Mouse (Mus musculus): ENCODE measurements around the gene Cuta. TPM values are rescaled to one million over a fixed set of nuclear protein-coding genes. Genes with fewer than 3 reads are reported as not detected.
"Not testable (repeated sequence)": the region's sequence is repeated elsewhere in the genome, so short reads cannot be mapped to it uniquely, and the experiment has no call there.

Gene Cuta
- 100 to 1,000 TPM in 1 of 2 experiments, 10 to 100 TPM in 1; 97.2 to 106 TPM for total RNA-seq (2021)

DNA sequence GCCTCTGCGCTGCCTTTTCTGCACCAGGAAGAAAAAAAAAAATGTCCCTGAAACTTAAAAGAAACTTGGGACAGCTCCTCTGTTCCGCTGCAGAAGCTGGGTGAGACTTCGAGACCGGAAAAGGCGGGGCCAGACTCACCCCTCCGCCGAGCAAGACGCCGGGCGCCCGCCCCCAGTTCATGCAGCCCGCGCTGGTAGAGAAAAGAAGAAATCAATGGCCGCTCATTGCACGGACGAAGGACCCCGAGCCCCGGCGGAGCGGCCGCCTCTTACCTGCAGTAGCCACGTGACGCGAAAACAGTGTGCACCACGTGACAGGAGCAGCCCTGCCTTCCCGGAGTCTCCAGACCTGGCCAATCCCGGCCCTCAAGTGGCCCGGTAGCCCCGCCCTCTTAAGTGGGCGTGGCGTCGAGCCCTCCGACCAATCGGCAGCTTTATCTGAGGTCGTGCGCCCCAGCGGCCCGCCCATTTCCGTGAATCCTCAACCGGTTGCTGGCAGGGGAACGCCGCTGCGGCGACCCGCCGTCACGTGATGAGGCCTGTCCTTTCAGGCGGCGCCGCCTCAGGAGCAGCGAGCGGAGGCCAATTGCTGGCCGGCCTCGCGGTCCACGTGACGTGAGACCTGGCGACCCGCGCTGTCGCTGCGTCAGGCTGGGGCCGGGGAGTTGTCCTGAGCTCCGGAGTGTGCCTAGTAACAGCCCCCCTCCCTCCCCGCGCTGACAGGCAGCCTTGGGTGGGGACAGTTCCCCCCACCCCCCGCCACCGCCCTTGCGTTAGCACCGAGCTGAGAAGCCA lies at the start of gene Cuta:
Gene Cuta, minus strand, starts transcription at position 392 of the 795 bp plus-strand sequence.
- DNase-seq = peak; percentile 99

DNA sequence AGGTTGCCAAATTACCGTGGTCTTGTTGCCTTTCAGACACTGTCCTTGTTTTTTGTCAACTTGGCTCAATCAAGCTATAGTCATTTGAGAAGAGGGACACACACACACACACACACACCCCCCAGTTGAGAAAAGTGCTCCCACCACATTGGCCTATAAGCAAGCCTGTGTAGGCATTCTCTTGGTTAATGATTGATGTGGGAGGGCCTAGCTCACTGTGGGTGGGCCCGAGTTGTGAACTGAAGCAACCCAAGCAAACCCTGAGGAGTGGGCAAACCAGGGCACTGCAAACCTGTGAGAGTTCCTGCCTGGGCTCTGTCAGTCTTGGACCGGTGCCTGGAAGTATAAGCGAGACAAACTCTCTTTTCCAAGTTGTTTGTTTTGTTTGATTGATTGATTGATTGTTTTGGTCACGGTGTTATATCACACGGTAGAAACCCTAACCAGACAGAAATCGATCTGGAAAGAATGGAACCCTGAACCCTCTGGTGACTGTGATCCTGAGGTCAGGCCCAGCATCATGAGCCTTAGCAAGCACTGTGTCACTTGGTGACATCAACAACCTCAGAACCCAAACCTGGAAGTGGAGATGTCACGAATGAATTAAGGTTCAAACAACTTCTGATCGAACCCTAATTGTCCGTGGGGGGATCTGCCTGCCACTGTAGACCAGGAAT lies 46.3 kb upstream of the Cuta start:
- DNase-seq = no peak

DNA sequence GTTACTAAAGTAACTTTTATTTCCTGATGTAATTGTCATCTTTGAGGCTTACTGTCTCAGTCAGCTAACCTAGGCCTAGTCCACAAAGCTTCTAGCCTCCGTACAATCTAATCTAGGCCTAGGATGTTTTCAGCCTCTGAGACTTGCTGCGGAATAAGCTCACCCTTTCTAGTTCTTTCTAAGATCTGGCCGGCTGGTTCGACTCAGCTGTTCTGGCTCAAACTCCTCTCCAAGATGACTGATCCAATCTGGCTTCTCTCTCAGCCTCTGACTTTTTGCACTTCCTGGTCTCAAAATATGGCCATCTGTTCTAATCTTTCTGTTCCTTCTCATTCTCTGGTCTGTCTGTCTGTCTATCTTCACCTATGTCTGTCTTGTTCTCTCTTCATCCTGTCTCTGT lies 44.0 kb upstream of the Cuta start:
- no peak for DNase-seq

DNA sequence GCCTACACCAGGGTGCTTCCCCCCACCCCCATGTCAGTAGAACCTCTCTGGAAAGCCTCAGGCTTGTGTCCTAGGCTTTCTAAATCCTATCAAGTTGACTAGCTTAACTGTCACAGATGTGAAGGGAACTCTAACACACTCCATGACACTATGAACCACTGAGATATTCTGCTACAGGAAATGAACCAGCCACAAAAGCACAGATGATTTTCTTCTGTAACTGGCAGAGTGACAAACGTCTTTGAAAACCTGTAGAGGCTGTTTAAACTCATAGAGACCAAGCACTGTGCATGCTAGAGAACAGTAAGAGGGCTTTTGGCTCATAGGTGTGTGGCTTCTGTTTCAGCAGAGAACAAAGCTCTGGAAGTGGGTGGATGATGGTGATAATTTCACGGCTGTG lies 41.7 kb upstream of the Cuta start:
- DNase-seq = no peak

DNA sequence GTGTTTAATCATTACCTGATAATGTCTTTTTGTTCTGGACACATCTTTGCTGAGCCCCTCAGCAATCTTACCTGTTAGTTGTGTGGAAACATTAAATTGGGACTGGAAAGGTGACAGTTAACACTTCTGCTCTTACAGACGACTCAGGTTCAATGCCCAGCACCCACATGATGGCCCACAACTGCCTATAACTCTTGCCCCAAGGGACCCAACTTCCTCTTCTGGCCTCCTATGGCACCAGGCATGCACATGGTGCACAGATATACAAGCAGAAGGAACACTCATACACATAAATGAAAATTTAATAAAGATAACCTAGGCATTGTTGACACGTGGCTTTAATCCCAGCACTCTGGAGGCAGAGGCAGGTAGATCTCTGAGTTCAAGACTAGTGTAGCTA lies 40.1 kb upstream of the Cuta start:
- no peak for DNase-seq

DNA sequence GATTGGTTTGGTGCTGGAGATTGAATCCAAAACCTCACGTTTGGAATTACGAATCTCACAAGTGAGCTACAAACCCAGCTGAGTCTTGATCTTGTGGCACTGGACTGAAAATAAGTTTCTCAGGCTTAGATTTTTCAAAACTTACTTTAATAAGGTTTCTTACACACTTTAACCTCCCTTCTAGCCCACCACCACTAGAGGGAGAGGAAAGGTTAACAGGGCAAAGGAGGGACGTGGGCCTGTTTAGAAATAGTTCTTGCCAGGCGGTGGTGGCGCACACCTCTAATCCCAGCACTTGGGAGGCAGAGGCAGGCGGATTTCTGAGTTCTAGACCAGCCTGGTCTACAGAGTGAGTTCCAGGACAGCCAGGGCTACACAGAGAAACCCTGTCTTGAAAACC lies 38.0 kb upstream of the Cuta start:
- not testable (repeated sequence) for DNase-seq

DNA sequence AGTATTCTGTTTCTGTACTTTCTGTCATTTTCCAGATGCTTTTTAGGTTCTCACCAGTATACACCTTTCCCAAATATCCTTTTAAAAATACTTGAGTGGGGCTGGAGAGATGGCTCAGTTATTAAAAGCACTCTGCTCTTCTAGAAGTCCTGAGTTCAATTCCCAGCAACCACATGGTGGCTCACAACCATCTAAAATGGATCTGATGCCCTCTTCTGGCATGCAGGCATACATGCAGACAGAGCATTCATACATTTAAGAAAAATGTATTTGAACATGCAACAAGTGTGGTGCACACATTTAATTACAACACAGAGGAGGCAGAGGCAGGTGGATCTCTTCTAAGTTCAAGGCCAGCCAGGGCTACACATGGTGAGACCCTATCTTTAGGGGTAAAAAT lies 36.0 kb upstream of the Cuta start:
- DNase-seq = no peak

DNA sequence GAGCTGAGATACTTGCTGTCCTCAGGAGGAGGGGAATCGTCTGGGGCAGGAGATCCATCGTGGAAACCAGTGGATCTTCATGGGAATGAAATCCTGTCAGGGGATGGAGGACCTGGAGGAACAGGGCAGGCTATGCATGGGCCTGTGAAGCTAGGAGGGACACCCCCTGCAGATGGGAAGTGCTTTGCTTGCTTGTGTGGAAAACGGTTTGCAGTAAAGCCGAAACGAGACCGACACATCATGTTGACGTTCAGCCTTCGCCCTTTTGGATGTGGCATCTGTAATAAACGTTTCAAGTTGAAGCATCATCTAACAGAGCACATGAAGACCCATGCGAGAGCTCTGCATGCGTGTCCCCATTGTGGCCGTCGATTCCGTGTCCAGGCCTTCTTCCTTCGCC lies 35.2 kb upstream of the Cuta start:
- DNase-seq = no peak

DNA sequence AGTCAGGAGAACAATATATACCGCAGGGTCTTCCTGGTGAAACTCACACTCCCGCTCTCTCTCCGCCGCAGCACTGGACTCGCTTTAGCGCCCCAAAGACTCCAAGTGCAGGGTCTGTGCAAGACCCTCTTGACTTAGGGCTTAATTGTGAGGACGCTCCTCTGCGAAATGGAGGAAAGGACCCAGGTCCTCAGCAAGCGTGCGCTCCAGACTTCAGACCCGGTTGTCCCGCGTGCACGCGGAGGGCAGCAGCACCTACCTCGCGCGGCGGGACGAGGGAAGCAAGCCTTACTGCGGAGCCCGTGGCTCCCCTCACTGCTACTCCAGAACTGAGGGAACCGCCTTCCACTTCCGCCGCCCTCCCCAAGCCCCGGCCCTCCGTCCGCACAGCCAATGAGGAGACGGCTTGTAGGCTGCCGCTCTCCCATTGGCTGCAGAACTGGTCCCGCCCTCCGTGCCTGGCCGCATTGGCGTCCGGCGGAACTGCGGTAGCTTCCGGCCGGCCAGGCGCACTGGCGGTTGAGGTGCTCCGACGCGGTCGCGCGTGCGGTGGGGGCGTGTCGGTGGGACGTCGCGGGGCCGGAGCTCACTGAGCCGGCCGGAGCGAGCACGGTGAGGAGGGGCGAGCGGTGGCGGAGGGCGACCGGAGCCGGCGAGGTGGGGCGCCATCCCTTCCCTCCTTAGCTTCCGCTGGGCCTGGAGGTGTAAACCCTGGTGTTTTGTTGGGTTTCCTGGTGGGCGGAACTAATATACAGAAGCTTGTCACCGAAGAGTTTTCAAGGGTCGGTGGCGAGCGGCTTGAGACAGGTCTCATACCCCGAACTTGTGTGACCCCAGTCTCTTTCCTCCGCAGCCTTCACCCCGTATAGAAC lies 33.6 kb upstream of the Cuta start, which contains the start of gene Zbtb9:
Gene Zbtb9, plus strand, starts transcription at position 465 of the 872 bp plus-strand sequence.
- DNase-seq = peak; percentile 97

DNA sequence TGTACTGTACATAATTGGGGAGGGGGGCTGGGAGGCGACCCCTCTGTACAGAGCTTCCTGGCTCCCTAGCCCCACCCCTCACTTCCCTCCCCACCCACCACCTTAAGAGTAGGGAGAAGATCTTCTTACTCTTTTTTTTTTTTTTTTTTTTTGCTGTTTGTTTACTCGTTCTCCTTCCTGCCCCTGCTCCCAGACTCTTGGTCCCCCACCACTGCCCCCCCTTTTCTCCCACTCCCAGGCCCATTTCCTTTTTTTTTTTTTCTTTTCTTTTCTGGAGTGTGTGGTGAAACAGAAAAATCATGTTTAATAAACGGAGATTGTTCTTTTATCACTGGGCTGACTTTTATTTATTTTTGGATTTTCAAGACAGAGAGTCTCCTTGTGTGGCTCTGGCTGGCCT lies 32.7 kb upstream of the Cuta start:
- no peak for DNase-seq

DNA sequence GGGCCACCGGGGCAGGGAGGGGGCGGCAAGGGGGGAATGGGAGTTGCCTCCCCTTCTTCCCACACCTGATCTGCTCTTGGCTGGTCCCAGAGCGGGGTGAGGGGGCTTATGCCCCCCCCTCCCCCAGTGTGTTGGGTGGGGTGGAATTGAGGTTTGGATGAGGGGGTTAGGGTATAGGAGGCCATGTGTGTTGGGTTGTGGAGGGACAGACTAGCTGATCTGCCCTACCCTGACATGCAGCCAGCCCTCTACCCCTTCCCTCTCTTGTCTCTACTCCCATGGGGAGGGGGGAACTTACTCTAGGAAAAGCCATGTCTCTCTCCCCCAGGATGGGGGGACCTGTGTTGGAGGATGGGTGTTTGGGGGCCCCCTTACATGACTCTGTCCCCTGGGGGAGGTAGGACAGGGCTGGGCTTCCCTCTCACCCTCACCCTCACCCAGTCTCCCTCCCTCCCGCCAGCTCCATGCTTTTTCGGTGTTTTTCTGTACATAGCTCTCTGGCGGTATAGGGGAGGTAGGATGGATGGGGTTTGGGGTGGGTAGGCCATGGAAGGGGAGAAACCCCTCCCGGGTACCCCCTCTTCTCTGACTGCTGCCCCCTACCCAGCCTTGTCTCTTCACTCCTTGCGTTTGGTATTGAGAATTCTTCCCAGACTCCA lies 32.0 kb upstream of the Cuta start:
- no peak for DNase-seq

DNA sequence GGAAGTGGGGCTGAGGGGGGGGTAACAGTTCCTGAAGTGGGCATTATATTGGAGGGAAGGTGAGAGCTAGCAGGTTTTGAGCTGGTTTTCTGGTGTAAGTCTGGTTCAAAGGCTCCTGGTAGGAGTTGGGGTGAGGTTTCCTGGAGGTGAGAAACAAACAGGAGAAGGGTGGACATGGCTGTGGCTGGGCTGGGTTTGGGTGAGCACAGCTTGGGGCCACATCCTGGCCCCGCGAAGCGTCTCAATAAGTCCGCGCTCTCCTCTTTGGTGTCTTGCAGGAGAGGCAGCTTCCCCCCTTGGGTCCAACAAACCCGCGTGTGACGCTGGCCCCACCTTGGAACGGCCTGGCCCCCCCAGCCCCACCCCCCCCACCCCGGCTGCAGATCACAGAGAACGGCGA lies 30.9 kb upstream of the Cuta start:
- no peak for DNase-seq

DNA sequence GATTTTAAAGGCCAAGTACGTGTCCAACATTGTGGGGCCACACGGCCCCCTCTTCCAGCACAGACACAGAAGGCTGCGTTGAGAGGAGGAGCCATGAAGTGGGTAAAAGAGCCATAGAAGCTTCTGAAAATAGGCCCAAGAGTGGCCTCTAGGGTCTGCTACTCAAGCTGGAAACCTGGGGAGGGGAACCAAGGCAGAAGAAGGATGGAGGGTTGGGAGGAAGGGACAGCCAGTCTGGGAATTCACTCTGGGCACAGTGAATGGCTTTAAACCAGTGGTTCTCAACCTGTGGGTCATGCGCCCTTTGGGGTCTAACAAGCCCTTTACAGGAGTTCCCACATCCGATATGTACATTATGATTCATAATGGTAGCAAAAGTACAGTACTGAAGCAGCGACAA lies 29.9 kb upstream of the Cuta start:
- DNase-seq = no peak

DNA sequence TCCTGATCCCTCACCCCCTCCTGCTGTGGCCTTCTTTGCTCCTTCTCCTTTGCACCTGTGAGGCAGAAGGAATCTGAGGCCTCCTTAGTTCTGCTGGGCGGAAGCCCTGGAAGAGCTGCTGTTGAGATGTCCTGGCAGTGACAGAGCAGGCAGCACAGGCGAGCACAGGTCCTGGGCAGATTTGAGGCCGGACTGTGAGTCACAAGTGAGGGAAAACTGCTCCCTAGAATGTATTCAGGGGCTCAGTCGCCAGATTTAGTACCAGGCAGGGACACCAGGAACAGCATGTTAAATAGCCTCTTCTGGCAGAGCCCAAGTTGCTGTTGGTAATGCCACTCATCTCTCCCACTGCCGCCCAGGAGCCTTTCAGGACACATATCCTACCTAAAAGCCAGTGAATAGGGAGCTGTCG lies 28.8 kb upstream of the Cuta start:
- DNase-seq = no peak

DNA sequence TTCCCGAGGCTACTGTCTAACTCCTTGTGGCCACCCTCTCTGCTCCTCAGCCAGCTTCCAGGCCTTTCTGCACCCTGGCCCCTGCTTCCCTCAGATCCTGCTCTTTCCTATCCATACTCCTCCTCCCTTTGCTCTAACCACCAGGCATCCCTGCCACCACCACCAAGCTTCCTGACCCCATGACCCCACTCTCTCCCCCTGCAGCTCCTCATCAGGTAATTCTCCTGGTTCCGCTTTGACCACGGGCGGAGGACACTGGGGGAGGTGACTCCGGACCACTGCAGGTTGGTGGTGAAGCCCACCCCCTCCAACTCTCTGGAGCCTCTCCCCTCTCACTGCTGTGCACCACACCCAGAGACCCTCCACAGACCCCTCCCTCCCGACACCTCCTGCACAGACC lies 28.1 kb upstream of the Cuta start:
- DNase-seq = no peak

DNA sequence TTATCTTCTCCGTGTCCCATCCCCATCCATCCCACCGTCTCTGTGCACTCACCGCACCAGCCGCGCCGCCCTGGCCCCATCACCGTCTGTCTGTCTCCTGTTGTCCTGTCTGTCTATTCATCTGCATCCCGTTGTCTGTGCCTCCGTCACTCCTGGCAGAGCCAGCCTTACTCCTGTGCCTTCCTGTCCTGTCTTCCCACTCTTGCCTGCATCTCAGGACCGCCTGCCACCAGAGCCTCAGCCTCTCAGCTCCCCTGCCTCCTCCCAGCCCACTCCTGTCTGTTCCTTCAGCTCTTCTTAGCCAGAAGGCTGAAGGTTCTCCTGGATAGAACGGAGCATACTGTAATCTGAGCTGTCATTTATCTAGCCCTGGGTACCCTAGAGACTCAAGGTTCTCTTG lies 27.6 kb upstream of the Cuta start:
- DNase-seq = no peak

DNA sequence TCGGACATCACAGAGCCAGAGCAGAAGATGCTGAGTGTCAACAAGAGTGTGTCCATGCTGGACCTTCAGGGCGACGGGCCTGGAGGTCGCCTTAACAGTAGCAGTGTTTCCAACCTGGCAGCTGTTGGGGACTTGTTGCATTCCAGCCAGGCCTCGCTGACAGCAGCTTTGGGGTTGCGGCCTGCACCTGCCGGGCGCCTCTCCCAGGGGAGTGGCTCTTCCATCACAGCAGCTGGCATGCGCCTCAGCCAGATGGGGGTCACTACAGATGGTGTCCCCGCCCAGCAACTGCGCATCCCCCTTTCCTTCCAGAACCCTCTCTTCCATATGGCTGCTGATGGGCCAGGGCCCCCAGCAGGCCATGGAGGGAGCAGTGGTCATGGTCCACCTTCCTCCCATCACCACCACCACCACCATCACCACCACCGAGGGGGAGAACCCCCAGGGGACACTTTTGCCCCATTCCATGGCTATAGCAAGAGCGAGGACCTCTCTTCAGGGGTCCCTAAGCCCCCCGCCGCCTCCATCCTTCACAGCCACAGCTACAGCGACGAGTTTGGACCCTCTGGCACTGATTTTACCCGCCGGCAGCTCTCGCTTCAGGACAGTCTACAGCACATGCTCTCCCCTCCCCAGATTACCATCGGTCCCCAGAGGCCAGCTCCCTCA lies 22.3 kb upstream of the Cuta start:
- DNase-seq = no peak

DNA sequence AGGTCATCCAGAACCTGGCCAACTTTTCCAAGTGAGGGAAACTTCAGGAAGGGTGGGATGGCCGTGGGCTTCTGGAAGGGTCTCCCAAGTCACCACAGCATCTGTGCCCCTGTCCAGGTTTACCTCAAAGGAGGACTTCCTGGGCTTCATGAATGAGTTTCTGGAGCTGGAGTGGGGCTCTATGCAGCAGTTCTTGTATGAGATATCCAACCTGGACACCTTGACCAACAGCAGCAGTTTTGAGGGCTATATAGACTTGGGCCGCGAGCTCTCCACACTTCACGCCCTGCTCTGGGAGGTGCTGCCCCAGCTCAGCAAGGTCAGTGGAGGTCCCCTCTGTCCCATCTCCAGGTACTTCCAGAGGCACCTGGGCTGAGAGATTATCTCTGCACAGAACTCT lies 20.4 kb upstream of the Cuta start:
- no peak for DNase-seq

DNA sequence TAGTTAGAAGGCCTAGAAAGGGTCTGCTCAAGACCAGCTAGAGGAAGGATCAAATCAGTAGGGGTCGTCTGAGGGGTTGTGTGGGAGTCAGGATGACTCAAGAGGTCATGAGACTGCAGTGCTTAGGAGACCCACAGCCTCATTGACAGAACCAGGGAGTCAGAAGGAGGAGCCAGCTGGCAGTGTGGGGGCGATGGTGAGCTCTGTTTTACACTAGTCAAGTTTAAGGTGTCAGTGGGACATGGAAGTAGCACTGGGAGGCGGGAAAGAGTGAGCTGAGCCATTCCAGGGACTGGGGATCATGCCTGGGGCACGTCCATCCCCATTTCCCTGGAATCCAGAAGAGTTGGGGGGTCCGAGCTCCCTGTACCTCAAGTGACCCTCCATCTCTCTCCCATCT lies 19.5 kb upstream of the Cuta start:
- DNase-seq = no peak

DNA sequence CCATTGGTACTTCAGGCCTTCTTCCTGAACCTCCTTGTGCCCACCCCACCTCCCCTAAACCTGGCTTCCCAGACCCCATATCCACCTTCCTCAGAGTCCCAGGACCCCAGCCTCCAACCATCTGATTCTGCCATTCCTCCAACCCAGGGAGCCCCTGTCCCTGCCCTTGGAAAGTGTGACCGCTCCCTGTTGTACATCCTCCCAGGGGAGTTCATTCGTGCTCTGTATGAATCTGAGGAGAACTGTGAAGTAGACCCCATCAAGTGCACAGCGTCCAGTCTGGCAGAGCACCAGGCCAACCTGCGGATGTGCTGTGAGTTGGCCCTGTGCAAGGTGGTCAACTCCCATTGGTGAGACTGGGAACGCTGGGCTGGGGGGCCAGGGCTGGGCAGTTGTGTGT lies 18.5 kb upstream of the Cuta start:
- no peak for DNase-seq

DNA sequence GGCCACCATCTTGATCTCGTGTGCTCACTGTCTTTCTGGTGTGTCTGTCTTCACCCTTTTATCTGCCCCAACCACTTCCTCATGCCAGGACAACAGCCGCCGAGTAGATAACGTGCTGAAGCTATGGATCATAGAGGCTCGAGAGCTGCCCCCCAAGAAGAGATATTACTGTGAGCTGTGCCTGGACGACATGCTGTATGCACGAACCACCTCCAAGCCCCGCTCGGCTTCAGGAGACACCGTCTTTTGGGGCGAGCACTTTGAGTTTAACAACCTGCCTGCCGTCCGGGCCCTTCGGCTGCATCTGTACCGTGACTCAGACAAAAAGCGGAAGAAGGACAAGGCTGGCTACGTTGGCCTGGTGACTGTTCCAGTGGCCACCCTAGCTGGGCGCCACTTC lies 17.5 kb upstream of the Cuta start:
- DNase-seq = no peak

DNA sequence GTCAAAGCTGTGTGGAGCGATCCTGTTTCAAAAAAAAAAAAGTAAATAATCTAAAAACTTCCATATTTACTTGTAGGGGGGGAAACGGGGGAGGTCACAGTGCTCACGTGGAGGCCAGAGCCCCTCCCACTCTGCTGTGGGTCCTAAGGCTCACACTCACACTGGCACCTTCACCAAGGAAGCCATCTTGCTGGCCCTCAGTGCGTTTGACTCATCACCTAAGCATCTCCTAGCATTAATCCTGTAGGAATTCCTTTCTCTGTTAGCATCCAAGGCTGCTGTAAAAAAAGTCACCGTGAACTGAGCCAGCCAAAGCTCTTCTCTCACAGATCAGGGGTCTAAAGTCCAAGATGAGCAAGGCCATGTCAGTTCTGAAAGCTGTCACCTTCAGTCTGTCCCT lies 16.9 kb upstream of the Cuta start:
- no peak for DNase-seq
